Mouse (Mus musculus) small intestine, adult 2 months (tissue): ENCODE results near the gene Mfsd6.

Experiments used
- CTCF ChIP-seq: fragments of 200-500 bp; IDR thresholded peaks from 2 replicates; pipeline ENCODE4 v1.5.1; 2012; ENCODE audit warnings: low read depth, mild to moderate bottlenecking, control low read depth, inconsistent platforms, low read length, moderate library complexity, mixed read lengths; ENCODE audit not compliant: insufficient replicate concordance, insufficient read length; ENCODE audit errors: extremely low read depth
- POLR2A ChIP-seq: fragments of 200-500 bp; IDR thresholded peaks from 2 replicates; pipeline ENCODE4 v1.6.1; 2012; ENCODE audit warnings: low read depth, mild to moderate bottlenecking, control low read depth, inconsistent platforms, low read length, moderate library complexity

- no peak for TF ChIP-seq CTCF
- no peak for TF ChIP-seq POLR2A
Measured at GRCm38 (mm10) chr1:52660278-52660677, 67.0 kb downstream of the Mfsd6 start.
